Mouse (Mus musculus): ENCODE measurements around the gene Ggn. TPM values are rescaled to one million over a fixed set of nuclear protein-coding genes. Genes with fewer than 3 reads are reported as not detected.
A peak's percentile ranks its signal among the peaks of the same experiment; 100 is the strongest.

The Ggn gene
- polyA plus RNA-seq, 1 experiment from 2014 or later: 0.47 TPM

DNA sequence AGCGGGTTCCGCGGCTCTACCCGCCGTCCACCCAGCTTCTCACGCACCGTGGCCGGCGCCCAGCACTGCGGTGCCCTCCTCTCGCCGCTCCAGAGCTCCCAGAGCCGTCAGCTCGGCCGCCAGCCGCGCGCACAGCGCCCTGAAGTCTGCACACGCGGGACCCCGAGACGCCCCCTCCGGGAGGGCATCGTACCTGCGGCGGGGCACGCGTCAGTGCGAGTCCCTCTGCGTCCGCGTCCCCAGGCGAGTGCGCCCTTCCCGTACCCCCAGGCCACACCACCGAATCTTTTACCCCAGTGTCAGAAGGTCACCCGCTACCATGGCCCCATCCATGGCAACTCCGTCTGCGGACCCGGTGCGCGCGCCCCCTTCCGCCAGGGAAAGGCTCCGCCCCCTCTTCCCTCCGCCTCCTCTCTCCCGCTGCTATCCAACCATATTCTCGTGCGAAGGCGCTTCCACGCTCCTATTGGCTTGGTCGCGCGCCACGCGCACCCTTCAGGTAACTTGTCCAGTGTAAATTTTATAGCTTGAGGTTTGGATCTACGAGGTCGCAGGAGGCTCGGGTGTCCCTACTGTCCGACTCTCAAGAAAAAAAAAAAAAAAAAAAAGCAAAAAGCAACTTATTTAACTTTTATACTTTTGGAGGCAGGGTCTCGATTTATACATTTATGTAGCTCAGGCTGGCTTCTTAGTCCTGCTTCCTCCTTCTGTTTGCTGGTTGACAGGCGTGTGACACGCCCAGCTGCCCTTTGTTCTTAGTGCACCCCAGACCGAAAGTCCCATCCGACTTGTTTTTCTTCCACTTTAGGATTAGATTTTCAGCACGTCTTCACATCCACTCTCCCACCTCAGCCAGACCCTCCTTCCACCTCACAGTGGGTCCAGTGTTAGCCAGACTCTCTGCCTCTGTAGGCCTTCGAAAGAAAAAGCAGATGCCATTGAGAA is 13.9 kb upstream of the Ggn start, which contains the start of gene Fam98c:
Gene Fam98c, minus strand, starts transcription at position 397 of the 945 bp plus-strand sequence.
- peak within 1 kb of the TSS; percentile 78 for H3K27ac ChIP-seq (ENCODE audit: low read depth, low read length)
- ATAC-seq (ENCODE audit: low FRiP score, low TSS enrichment): peak; percentile 84
- no peaks in the 10 kb centered on the region for H3K36me3 ChIP-seq (ENCODE audit: control insufficient read depth, insufficient read depth, low read length)
- H3K4me1 ChIP-seq (ENCODE audit: control insufficient read depth, insufficient read depth, low read length): no peaks in the 10 kb centered on the region
- 0 out of 2 replicates have a peak, but pooled peaks cover 4% of the 10 kb centered on the region for H3K27me3 ChIP-seq (ENCODE audit: control insufficient read depth, insufficient read depth, low read length)
- 4% methylated on average over 63 of the region's 68 CpGs for WGBS
- H3K9me3 ChIP-seq (ENCODE audit: control insufficient read depth, low read length): no peaks in the 10 kb centered on the region
- peak within 1 kb of the TSS; percentile 98 for H3K4me2 ChIP-seq (replicated peaks; ENCODE audit: low read depth, low read length)
- H3K9ac ChIP-seq (ENCODE audit: low read depth, low read length): peak within 1 kb of the TSS; percentile 77
- peak within 1 kb of the TSS; percentile 88 for H3K4me3 ChIP-seq (ENCODE audit: low read length)

DNA sequence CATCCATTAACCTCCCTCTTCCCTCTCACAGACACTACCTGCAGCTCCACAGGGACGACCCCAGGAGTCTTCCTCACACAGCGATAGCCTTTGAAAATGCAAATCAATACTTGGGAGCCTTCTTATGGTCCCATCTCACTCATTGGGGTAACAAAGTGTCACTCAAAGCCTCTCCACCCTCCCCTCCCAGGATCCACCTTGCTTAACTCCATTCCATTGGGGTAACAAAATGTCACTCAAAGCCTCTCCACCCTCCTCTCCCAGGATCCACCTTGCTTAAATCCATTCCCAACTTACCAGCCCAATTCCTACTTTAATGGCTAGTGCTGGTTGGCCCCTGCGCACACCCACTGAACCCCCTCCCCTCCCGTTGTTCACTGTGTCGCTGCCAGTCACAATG is 11.7 kb upstream of the Ggn start:
- no peaks in the 10 kb centered on the region for H3K9me3 ChIP-seq (ENCODE audit: control insufficient read depth, low read length)
- 0 out of 2 replicates have a peak, but pooled peaks cover 4% of the 10 kb centered on the region for H3K27me3 ChIP-seq (ENCODE audit: control insufficient read depth, insufficient read depth, low read length)
- H3K4me1 ChIP-seq (ENCODE audit: control insufficient read depth, insufficient read depth, low read length): no peaks in the 10 kb centered on the region
- 2% methylated on average over 5 of the region's 5 CpGs for WGBS
- no peak overlapping the region for H3K27ac ChIP-seq (ENCODE audit: low read depth, low read length)
- peaks cover 4% of the 10 kb centered on the region; the same call in 1 of the 2 replicates for H3K36me3 ChIP-seq (ENCODE audit: control insufficient read depth, insufficient read depth, low read length)
- no peak overlapping the region for H3K4me3 ChIP-seq (ENCODE audit: low read length)
- H3K9ac ChIP-seq (ENCODE audit: low read depth, low read length): no peak overlapping the region
- no peak overlapping the region for H3K4me2 ChIP-seq (replicated peaks; ENCODE audit: low read depth, low read length)
- ATAC-seq (ENCODE audit: low FRiP score, low TSS enrichment): no peak

- no peak overlapping the region for H3K4me2 ChIP-seq (replicated peaks; ENCODE audit: low read depth, low read length)
Observed at GRCm38 (mm10) chr7:29162294-29162693, 7.7 kb upstream of the Ggn start.

DNA sequence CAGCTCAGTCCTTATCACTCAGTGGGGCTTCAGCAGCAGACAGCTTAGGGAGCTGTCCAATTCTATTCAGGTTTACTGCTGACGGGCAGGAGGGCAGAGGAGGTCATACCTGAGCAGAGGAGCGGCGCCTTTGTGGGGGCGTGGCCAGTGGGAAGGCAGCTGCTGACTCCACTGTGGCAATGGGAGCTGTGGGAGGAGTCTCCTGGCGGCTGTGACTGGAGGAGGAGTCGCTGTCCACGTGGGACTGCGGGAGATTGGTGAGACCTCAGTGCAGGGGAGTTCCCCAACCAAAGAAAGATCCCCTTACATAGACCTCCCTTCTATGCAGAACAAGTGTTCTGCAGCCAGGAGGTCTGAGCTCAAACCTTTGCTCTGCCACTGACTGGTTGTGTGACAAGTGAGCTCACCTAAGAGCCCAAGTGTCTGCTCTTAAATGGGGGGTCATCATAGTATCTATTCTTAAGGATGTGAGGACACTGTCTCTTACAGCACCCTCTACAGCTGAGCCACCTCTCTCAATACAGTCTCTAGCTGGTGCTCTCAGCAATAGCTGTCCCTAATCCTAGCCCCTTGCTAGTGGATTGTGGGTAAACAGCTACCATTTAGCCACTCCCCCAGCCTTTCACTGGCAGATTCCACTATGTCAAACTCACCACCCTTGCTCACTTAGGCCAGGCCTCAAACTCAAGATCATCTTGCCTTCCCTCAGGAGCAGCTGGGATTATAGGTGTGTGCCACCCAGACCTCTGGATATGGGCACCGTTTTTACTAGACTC is 7.1 kb upstream of the Ggn start:
- H3K4me2 ChIP-seq (replicated peaks; ENCODE audit: low read depth, low read length): no peak overlapping the region
- peaks cover 4% of the 10 kb centered on the region; the same call in 1 of the 2 replicates for H3K36me3 ChIP-seq (ENCODE audit: control insufficient read depth, insufficient read depth, low read length)
- H3K4me1 ChIP-seq (ENCODE audit: control insufficient read depth, insufficient read depth, low read length): peaks cover 4% of the 10 kb centered on the region; the same call in 1 of the 2 replicates
- H3K4me3 ChIP-seq (ENCODE audit: low read length): no peak overlapping the region
- 0 out of 2 replicates have a peak, but pooled peaks cover 6% of the 10 kb centered on the region for H3K27me3 ChIP-seq (ENCODE audit: control insufficient read depth, insufficient read depth, low read length)
- 14% methylated on average over 9 of the region's 9 CpGs for WGBS
- H3K9ac ChIP-seq (ENCODE audit: low read depth, low read length): no peak overlapping the region
- no peaks in the 10 kb centered on the region for H3K9me3 ChIP-seq (ENCODE audit: control insufficient read depth, low read length)
- ATAC-seq (ENCODE audit: low FRiP score, low TSS enrichment): peak; percentile 79
- H3K27ac ChIP-seq (ENCODE audit: low read depth, low read length): no peak overlapping the region

More at GRCm38 (mm10) chr7:29162294-29162693, 7.7 kb upstream of the Ggn start:
- Histone ChIP-seq H3K9me3 (ENCODE audit: control insufficient read depth, low read length) (no peaks in the 10 kb centered on the region), H3K9ac (ENCODE audit: low read depth, low read length) (no peak overlapping the region), H3K4me3 (ENCODE audit: low read length) (no peak overlapping the region), H3K4me1 (ENCODE audit: control insufficient read depth, insufficient read depth, low read length) (no peaks in the 10 kb centered on the region), H3K27ac (ENCODE audit: low read depth, low read length) (no peak overlapping the region), H3K36me3 (ENCODE audit: control insufficient read depth, insufficient read depth, low read length) (peaks cover 4% of the 10 kb centered on the region; the same call in 1 of the 2 replicates), H3K27me3 (ENCODE audit: control insufficient read depth, insufficient read depth, low read length) (0 out of 2 replicates have a peak, but pooled peaks cover 4% of the 10 kb centered on the region)
- ATAC-seq (ENCODE audit: low FRiP score, low TSS enrichment): no peak
- 80% methylated on average over 5 of the region's 5 CpGs for WGBS

DNA sequence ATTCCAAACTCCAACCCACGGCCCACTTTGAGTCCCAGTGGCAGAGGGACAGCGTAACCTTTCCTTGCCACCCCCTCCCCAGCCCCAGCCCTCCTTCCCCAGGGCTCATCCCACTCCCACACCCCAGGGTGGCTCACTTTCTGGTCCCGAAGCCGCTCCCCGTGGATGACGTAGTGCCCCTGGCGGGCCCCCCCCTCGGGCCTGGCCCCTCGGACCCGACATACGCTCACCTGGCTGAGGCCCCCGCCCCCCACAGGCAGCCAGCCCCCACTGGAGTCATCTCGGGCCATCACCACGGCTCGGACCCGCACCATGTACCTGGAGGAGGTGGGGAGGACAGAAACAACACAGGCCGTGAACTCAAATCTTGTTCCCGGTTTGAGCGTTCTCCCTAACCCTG is 2.4 kb upstream of the Ggn start:
- Histone ChIP-seq H3K4me3 (ENCODE audit: low read length) (peak overlapping the region; percentile 65; the same call in 1 of the 2 replicates), H3K9me3 (ENCODE audit: control insufficient read depth, low read length) (no peaks in the 10 kb centered on the region), H3K9ac (ENCODE audit: low read depth, low read length) (no peak overlapping the region), H3K27me3 (ENCODE audit: control insufficient read depth, insufficient read depth, low read length) (peaks cover 13% of the 10 kb centered on the region), H3K27ac (ENCODE audit: low read depth, low read length) (no peak overlapping the region), H3K36me3 (ENCODE audit: control insufficient read depth, insufficient read depth, low read length) (no peaks in the 10 kb centered on the region; the same call in 1 of the 2 replicates), H3K4me1 (ENCODE audit: control insufficient read depth, insufficient read depth, low read length) (peaks cover 28% of the 10 kb centered on the region), H3K4me2 (replicated peaks; ENCODE audit: low read depth, low read length) (peak overlapping the region; percentile 77)
- WGBS: 19% methylated on average over 19 of the region's 19 CpGs
- no peak for ATAC-seq (ENCODE audit: low FRiP score, low TSS enrichment)

DNA sequence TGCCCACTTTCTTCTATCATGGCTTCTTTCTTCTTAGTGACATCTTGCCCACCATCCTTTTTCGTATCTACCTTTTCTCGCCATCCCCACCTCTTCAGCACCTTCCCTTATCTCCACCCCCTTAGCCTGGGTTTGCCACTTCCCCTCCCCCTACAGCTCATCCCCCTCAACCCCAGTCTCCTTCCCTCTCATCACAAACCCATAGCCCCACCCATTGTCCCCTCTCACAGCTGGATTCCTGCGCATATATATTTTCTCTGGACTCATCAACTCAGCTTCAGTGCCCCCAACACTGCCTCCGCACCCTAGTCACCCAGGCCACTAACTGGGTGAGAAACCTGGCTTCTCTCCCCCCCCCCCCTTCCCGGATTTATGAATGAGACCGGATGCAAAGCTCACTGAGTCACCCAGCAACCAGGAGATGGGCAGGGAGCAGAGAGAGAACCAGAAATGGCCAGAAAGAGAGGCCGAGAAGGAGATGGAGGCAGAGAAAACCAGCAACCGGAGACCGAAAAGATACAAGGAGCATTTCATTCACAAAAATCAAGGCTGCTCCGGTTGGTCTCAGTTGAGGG is 1.8 kb upstream of the Ggn start:
- H3K4me3 ChIP-seq (ENCODE audit: low read length): peak overlapping the region; percentile 65
- H3K27me3 ChIP-seq (ENCODE audit: control insufficient read depth, insufficient read depth, low read length): peaks cover 19% of the 10 kb centered on the region
- peak overlapping the region; percentile 66 for H3K9ac ChIP-seq (ENCODE audit: low read depth, low read length)
- no peak for ATAC-seq (ENCODE audit: low FRiP score, low TSS enrichment)
- H3K9me3 ChIP-seq (ENCODE audit: control insufficient read depth, low read length): no peaks in the 10 kb centered on the region
- H3K27ac ChIP-seq (ENCODE audit: low read depth, low read length): no peak overlapping the region
- H3K36me3 ChIP-seq (ENCODE audit: control insufficient read depth, insufficient read depth, low read length): no peaks in the 10 kb centered on the region; the same call in 1 of the 2 replicates
- H3K4me1 ChIP-seq (ENCODE audit: control insufficient read depth, insufficient read depth, low read length): peaks cover 28% of the 10 kb centered on the region
- H3K4me2 ChIP-seq (replicated peaks; ENCODE audit: low read depth, low read length): peak overlapping the region; percentile 77
- WGBS: 5% methylated on average over 10 of the region's 10 CpGs

GRCm38 (mm10) chr7:29168791-29169230 is 1.2 kb upstream of the Ggn start:
- Histone ChIP-seq H3K4me1 (ENCODE audit: control insufficient read depth, insufficient read depth, low read length) (peaks cover 28% of the 10 kb centered on the region), H3K36me3 (ENCODE audit: control insufficient read depth, insufficient read depth, low read length) (peaks cover 5% of the 10 kb centered on the region), H3K4me3 (ENCODE audit: low read length) (peak overlapping the region; percentile 65), H3K27me3 (ENCODE audit: control insufficient read depth, insufficient read depth, low read length) (peaks cover 25% of the 10 kb centered on the region), H3K9ac (ENCODE audit: low read depth, low read length) (peak overlapping the region; percentile 66), H3K4me2 (replicated peaks; ENCODE audit: low read depth, low read length) (peak overlapping the region; percentile 77), H3K9me3 (ENCODE audit: control insufficient read depth, low read length) (no peaks in the 10 kb centered on the region), H3K27ac (ENCODE audit: low read depth, low read length) (peak overlapping the region; percentile 82)
- ATAC-seq (ENCODE audit: low FRiP score, low TSS enrichment): no peak; the same call in 1 of the 2 replicates
- 0% methylated on average over 12 of the region's 14 CpGs for WGBS

DNA sequence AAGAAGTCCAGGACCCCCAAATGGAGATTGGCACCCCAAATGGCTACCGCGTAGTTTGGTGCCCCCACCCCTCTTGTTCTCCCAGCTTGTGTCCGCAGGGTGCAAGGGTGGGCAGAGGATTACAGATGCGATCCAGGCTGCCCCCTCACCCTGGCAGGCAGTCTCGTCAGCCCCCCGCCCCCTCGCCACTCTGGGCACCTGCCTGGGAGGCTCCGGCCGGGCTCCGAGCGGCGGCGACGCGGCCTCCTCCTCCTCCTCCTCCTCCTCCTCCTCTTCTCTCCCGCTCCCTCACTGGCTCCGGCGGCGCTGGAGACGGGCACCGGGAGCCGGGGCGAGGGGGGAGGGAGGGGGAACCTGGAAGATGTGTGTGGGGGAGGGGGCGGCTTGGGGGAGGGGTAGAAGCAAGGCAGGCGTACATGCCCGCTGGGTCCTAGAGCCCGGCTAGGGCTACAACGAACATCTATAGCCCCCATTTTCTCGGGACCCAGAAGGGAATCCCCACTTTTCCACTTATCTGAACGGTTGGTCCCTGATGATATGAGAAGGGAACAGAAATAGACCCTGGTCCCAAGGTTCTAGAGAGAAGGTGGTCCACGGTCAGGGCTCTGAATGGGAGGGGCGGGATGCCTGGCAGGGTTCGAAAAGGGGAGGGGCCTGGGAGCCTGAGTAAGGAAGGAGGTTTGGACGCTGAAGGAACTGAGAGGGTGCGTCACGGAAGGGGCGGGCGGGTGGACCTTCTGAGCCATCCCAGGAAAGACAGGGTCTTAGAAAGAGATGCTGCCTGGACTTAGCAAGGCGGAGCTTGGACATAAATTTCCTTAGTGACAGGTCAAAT is 562 bp upstream of the Ggn start:
- under 1% methylated on average over 28 of the region's 39 CpGs for WGBS
- Histone ChIP-seq H3K4me3 (ENCODE audit: low read length) (peak overlapping the region; percentile 65), H3K9me3 (ENCODE audit: control insufficient read depth, low read length) (no peaks in the 10 kb centered on the region), H3K4me1 (ENCODE audit: control insufficient read depth, insufficient read depth, low read length) (peaks cover 28% of the 10 kb centered on the region), H3K27ac (ENCODE audit: low read depth, low read length) (peak overlapping the region; percentile 82), H3K36me3 (ENCODE audit: control insufficient read depth, insufficient read depth, low read length) (peaks cover 11% of the 10 kb centered on the region), H3K27me3 (ENCODE audit: control insufficient read depth, insufficient read depth, low read length) (peaks cover 28% of the 10 kb centered on the region), H3K4me2 (replicated peaks; ENCODE audit: low read depth, low read length) (peak overlapping the region; percentile 77), H3K9ac (ENCODE audit: low read depth, low read length) (peak overlapping the region; percentile 66)
- ATAC-seq (ENCODE audit: low FRiP score, low TSS enrichment): peak; percentile 89
